Mouse (Mus musculus): ENCODE measurements around the gene Cdk14.

- TF ChIP-seq CTCF (IDR thresholded peaks at IDR 0.05; ENCODE audit: control insufficient read depth, insufficient read depth, insufficient replicate concordance, low read depth, low read length) (no peak), POLR2A (IDR thresholded peaks at IDR 0.05; ENCODE audit: control insufficient read depth, low read depth, low read length) (no peak)
These were observed 159.0 kb downstream of the Cdk14 start for GRCm38 (mm10) chr5:5260966-5261724.

All from testis, adult 2 months (tissue).